Mouse (Mus musculus) kidney, postnatal 36 days (tissue): Measurements from ENCODE around the gene Olfr68.
"Not testable (repeated sequence)": the region's sequence is repeated elsewhere in the genome, so short reads cannot be mapped to it uniquely, and the experiment has no call there.

Experiments used
- DNase-seq, 2 experiments: peaks; one replicate each; pipeline ENCODE4 v3.0.0; 2021 to 2022; ENCODE audit warnings: mixed read lengths in 2 of 2

Gene Olfr68

DNA sequence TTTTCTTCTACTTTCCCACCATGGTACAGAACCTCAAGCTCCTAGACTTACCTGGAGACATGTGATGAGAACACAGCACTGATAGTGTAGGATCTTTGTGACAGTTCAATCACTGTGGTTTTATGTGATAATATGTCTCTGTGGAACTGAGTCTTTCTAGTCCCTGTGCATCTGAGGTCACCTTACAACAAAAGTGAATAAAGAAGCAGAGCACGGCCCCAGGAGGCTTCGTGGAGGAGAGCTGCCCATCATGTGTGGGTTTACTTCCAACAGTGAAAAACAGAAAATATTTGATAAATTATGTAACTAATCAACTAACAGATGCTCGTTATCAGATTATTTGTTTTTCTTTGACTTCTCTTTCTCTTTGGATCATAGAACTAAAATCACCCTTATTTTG lies at the start of gene Olfr68:
Gene Olfr68 (minus strand): TSS at position 101 of the 400 bp plus-strand sequence.
- DNase-seq, result no peak

DNA sequence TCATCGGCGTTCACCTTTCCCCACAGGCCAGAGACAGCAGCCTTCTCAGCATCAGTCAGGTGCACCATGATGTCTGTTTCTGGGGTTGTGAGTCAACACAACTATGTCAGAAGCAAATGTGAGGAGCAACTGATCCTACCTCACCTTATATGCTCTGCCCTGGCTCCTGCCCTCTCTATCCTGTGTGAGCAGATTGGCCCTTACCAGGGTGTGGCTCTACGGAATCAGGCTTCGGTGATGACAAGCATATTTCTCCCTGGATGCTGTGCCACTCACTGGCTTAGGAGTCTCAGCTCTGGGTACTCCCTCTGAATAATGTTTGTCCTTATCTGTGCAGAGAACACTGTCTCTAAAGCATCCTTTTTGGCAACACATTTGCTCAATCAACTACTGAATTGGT lies 48.3 kb upstream of the Olfr68 start, which contains the start of gene Hbb-bs:
Gene Hbb-bs (minus strand): TSS at position 289 of the 400 bp plus-strand sequence.
- no peak for DNase-seq

DNA sequence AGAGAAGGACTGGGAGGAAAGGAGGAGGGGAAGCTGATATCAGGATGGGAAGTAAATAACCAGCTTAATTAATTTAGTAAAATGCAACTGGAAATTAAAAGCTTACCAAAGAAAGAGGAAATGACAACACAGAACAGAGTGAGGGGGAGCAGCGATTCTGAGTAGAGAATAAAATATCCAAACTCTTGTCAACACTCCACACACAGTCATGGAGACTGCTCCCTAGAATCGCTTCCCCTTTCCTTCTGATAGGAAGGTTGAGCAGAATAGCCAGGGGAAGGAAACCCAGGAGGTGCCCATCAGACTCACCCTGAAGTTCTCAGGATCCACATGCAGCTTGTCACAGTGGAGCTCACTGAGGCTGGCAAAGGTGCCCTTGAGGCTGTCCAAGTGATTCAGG lies 47.6 kb upstream of the Olfr68 start:
- not testable (repeated sequence) for DNase-seq

DNA sequence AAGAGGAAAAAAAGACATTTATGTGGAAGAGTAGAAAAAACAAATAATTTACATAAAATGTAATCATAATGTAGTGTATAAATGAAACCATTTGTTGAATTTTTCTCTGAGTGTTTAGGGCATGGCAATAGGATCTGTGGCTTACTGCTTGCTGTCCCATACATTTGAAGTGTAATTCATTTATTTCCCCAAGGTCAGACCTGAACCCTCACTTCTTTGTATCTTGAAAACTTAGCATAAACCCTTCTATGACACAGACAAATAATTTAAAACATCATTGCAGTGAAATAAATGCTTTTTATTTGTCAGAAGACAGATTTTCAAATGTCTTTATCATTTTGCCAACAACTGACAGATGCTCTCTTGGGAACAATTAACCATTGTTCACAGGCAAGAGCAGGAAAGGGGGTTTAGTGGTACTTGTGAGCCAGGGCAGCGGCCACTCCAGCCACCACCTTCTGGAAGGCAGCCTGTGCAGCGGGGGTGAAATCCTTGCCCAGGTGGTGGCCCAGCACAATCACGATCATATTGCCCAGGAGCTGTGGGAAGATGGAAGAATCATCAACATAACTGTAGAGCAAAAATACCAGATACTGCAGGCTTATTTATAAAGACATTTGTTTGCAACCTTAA lies 46.9 kb upstream of the Olfr68 start:
- DNase-seq, result no peak

- no peak for DNase-seq
Measured at GRCm38 (mm10) chr7:103825536-103826254, 46.2 kb upstream of the Olfr68 start.

- DNase-seq, result no peak
Measured at GRCm38 (mm10) chr7:103824597-103824996, 45.1 kb upstream of the Olfr68 start.

DNA sequence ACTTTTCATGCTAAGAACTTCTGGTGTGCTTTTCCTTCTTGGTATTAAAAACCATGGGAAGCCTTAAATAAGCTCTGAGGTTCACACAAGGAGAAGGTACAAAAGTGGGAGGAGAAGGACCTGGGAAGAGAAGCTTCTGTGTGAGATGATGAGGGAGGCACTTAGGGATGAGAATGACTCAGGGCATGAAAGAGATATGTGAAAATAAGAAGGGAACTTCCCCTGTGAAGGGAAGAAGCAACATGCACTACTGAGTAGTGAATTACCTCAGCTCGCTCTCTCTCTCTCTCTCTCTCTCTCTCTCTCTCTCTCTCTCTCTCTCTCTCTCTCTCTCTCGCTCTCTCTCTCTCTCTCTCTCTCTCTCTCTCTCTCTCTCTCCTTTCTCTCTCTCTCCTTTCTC lies 35.6 kb upstream of the Olfr68 start:
- DNase-seq, result not testable (repeated sequence)

GRCm38 (mm10) chr7:103813766-103814165 lies 34.3 kb upstream of the Olfr68 start, which contains the start of gene Hbb-bt:
Gene Hbb-bt, minus strand, starts transcription at chr7:103813996.
- no peak for DNase-seq

DNA sequence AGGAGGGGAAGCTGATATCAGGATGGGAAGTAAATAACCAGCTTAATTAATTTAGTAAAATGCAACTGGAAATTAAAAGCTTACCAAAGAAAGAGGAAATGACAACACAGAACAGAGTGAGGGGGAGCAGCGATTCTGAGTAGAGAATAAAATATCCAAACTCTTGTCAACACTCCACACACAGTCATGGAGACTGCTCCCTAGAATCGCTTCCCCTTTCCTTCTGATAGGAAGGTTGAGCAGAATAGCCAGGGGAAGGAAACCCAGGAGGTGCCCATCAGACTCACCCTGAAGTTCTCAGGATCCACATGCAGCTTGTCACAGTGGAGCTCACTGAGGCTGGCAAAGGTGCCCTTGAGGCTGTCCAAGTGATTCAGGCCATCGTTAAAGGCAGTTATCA lies 33.7 kb upstream of the Olfr68 start:
- not testable (repeated sequence) for DNase-seq

- no peak for DNase-seq
Measured at GRCm38 (mm10) chr7:103812174-103812573, 32.7 kb upstream of the Olfr68 start.

- DNase-seq, result no peak
Measured at GRCm38 (mm10) chr7:103811223-103811845, 31.8 kb upstream of the Olfr68 start.

- DNase-seq, result no peak
Measured at GRCm38 (mm10) chr7:103810746-103811145, 31.2 kb upstream of the Olfr68 start.

GRCm38 (mm10) chr7:103810296-103810695 lies 30.8 kb upstream of the Olfr68 start:
- DNase-seq, result no peak

GRCm38 (mm10) chr7:103809801-103810155 lies 30.3 kb upstream of the Olfr68 start:
- DNase-seq, result no peak

GRCm38 (mm10) chr7:103808971-103809800 lies 29.7 kb upstream of the Olfr68 start:
- no peak for DNase-seq

GRCm38 (mm10) chr7:103808120-103808519 lies 28.6 kb upstream of the Olfr68 start:
- DNase-seq, result not testable (repeated sequence)

DNA sequence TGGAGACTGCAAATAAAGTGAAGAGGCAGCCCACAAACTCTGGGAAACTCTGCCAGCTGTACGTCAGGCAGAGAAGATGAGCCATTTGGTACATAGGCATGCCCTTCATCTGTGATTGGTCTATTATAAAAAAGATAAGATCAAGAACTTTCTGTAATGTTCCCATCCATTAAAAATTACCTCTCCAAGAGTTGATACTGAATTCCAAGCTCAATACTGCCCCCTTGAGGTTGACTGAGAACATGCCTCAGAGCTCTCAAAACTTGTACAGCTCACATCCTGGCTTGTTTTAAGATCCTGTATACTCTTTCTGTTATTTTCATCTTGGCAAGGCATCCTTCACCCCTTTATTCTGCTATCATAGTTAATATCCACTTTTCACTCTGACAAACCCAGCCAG lies 27.4 kb upstream of the Olfr68 start:
- peak; percentile 1 to 9 for DNase-seq

- no peak for DNase-seq
Measured at GRCm38 (mm10) chr7:103792669-103793388, 13.3 kb upstream of the Olfr68 start.

DNA sequence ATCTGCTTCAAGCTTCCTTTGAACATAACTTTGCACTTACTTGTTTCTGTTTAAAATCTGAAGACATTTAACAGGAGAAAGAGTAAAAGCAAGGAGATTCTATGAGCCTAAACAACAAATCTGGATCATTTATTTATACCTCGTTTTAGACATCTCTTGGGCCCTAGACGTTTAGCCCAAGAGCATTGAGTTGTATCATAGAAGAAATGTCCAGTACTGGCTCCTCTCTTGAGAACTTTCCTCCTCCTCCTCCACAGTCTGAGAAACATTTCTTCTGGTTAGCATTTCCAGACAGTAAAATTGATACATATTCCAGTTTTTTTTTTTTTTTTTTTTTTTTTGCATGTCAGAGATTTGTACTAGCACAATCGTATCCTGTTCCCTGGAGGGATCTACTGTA lies 12.2 kb upstream of the Olfr68 start, which contains the start of gene Olfr67:
Gene Olfr67 (minus strand): TSS at position 101 of the 400 bp plus-strand sequence.
- no peak for DNase-seq

GRCm38 (mm10) chr7:103777652-103778051 lies 1.8 kb downstream of the Olfr68 start:
- DNase-seq, result not testable (repeated sequence)

DNA sequence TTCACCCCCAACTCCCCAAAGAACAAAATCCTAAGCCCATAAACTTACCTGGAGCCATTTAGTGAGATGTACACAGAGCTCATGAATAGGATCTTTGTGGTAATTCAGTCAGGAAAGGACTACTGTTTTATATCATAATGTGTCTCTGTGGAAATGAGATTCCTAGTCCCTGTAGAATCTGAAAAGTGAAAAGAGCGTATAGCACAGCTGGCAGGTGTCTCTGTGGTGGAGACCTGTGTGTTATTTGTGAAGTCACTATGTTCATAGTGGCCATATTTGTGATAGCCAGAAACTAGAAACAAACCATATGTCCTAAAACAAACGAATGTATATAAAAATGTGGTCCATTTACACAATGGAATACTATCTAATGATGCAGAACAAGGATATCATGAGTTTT lies 8.0 kb downstream of the Olfr68 start, which contains the start of gene Olfr69:
Gene Olfr69 (minus strand): TSS at position 101 of the 400 bp plus-strand sequence.
- DNase-seq, result no peak

GRCm38 (mm10) chr7:103767687-103768086 lies 11.8 kb downstream of the Olfr68 start:
- DNase-seq, result not testable (repeated sequence)
